Mouse (Mus musculus) embryonic facial prominence, embryonic 12.5 days (tissue): ENCODE measurements around the gene Tbl1xr1. TPM values are rescaled to one million over a fixed set of nuclear protein-coding genes. Genes with fewer than 3 reads are reported as not detected.
A peak's percentile ranks its signal among the peaks of the same experiment; 100 is the strongest.

ENCODE experiments used
- ATAC-seq: fragments of 200-750 bp; cut with Nextera tagmentation; 2 replicates; pipeline ENCODE4 v1.8.0; 2017; ENCODE audit not compliant: insufficient number of reproducible peaks, insufficient read depth, low FRiP score, low TSS enrichment
- H3K27ac ChIP-seq: fragments of 300-500 bp; sonication (generic); 2 replicates; pipeline ENCODE4 v1.5.1; 2016; ENCODE audit warnings: mild to moderate bottlenecking
- H3K27me3 ChIP-seq: fragments of 300-500 bp; sonication (generic); 2 replicates; pipeline ENCODE4 v1.6.1; 2016; ENCODE audit warnings: mild to moderate bottlenecking, moderate library complexity
- H3K36me3 ChIP-seq: fragments of 300-500 bp; sonication (generic); 2 replicates; pipeline ENCODE4 v1.6.1; 2016; ENCODE audit warnings: mild to moderate bottlenecking
- H3K4me1 ChIP-seq: fragments of 300-500 bp; sonication (generic); 2 replicates; pipeline ENCODE4 v1.6.1; 2016
- H3K4me2 ChIP-seq: fragments of 300-500 bp; sonication (generic); replicated peaks from 2 replicates; pipeline ENCODE4 v1.6.1; 2016; ENCODE audit warnings: mild to moderate bottlenecking, moderate library complexity
- H3K4me3 ChIP-seq: fragments of 300-500 bp; sonication (generic); 2 replicates; pipeline ENCODE4 v1.5.1; 2016; ENCODE audit warnings: mild to moderate bottlenecking
- H3K9ac ChIP-seq: fragments of 300-500 bp; sonication (generic); 2 replicates; pipeline ENCODE4 v1.6.1; 2016; ENCODE audit warnings: mild to moderate bottlenecking, moderate library complexity
- H3K9me3 ChIP-seq: fragments of 300-500 bp; sonication (generic); 2 replicates; pipeline ENCODE4 v1.6.1; 2016; ENCODE audit warnings: mild to moderate bottlenecking, moderate library complexity
- WGBS: fragments of 180-500 bp; shearing (Covaris S2); methylation state at CpG from one replicate; pipeline ENCODE4 v1.1.7; 2016; 5-methylcytosine and 5-hydroxymethylcytosine counted together
- polyA plus RNA-seq: library from polyadenylated mRNA; unstranded; fragments of >200 nt; fragmentation: Nextera tagmentation; extraction: Ambion mirVana; gene quantifications from 2 replicates; pipeline ENCODE4 v1.2.1, GENCODE M21; 2016

Tbl1xr1 gene
- polyA plus RNA-seq, 1 experiment from 2014 or later, result 39.8 TPM

DNA sequence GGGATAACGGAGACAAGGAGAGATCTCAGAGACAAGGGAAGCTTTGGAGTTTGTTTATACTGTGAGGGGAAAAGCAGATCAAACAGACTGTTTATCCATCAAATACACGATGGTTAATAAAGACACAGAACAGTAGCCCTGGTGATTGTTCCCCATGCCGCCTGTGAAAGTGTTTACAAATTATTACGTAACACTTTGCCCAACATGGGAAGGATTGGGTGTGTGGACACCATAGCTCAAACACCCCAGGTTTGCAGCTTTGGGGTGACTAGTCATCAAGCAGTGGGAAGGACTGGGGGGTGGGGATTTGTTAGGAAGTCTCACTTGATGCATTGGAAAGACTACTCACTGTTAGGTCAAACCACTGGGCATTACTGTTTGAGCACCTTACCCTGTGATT is 103.6 kb downstream of the Tbl1xr1 start:
- H3K27me3 ChIP-seq, result no peaks in the 10 kb centered on the region
- no peak overlapping the region for H3K4me3 ChIP-seq
- WGBS, result 86% methylated on average over 4 of the region's 4 CpGs
- no peaks in the 10 kb centered on the region for H3K36me3 ChIP-seq
- H3K27ac ChIP-seq, result no peak overlapping the region
- H3K9me3 ChIP-seq, result no peaks in the 10 kb centered on the region
- no peak overlapping the region for H3K4me2 ChIP-seq
- ATAC-seq, result no peak
- no peak overlapping the region for H3K9ac ChIP-seq
- H3K4me1 ChIP-seq, result no peaks in the 10 kb centered on the region; the same call in 1 of the 2 replicates

DNA sequence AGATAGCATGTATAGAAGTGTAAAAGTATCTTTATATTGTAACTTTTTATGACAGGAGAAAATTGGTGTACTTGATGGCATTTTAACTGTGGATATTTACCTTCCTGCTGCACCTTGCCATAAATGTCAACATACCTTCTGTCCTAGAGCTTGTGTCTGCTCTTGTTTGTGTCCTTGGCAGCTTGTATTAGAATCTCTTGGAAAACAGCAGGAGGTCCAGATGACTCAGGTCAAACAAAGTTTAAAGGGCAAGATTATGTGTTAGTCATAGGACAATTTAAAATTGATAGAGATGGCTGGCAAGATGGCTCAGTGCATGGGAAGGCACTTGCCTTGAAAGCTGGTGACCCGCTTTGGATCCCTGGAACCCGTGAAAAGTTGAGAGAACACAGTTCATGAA is 104.6 kb downstream of the Tbl1xr1 start:
- Histone ChIP-seq H3K27me3 (no peaks in the 10 kb centered on the region), H3K9ac (no peak overlapping the region), H3K27ac (no peak overlapping the region), H3K36me3 (no peaks in the 10 kb centered on the region), H3K4me1 (peaks cover 5% of the 10 kb centered on the region; the same call in 1 of the 2 replicates), H3K4me3 (no peak overlapping the region), H3K4me2 (no peak overlapping the region), H3K9me3 (no peaks in the 10 kb centered on the region)
- WGBS, result 92% methylated on average over 2 of the region's 2 CpGs
- ATAC-seq, result no peak

DNA sequence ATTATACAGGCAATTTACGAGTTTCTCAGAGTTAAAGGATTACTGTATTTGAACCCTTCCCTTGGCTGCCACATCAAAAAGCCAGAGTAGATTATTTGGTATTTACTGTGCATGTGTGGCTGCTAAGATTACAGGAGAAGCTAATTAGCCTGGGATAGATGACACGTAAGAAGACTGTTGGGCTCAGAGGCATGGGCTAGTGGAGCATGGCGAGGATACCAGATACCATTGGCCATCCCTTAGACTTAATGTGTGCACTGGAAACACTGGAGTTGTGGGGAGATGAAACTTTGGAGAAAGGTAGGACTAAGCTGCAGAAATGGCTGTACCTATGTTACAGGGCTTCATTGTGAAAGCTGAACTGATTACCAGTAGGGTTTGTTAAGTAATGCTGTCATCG is 108.8 kb downstream of the Tbl1xr1 start:
- H3K4me1 ChIP-seq, result peaks cover 5% of the 10 kb centered on the region; the same call in 1 of the 2 replicates
- no peak for ATAC-seq
- H3K27me3 ChIP-seq, result no peaks in the 10 kb centered on the region
- peaks cover 7% of the 10 kb centered on the region for H3K36me3 ChIP-seq
- H3K9me3 ChIP-seq, result no peaks in the 10 kb centered on the region
- H3K4me2 ChIP-seq, result no peak overlapping the region
- 82% methylated on average over 4 of the region's 4 CpGs for WGBS
- no peak overlapping the region for H3K9ac ChIP-seq
- H3K27ac ChIP-seq, result no peak overlapping the region
- no peak overlapping the region for H3K4me3 ChIP-seq

- Histone ChIP-seq H3K9me3 (no peaks in the 10 kb centered on the region), H3K27me3 (no peaks in the 10 kb centered on the region), H3K4me3 (no peak overlapping the region), H3K36me3 (peaks cover 45% of the 10 kb centered on the region), H3K4me1 (peaks cover 2% of the 10 kb centered on the region; the same call in 1 of the 2 replicates), H3K27ac (no peak overlapping the region), H3K9ac (no peak overlapping the region), H3K4me2 (no peak overlapping the region)
- ATAC-seq, result no peak
These were observed 114.0 kb downstream of the Tbl1xr1 start for GRCm38 (mm10) chr3:22190498-22190897.

- no peak overlapping the region for H3K4me2 ChIP-seq
- no peak overlapping the region for H3K9ac ChIP-seq
- H3K4me3 ChIP-seq, result no peak overlapping the region
- no peaks in the 10 kb centered on the region for H3K9me3 ChIP-seq
- no peak overlapping the region for H3K27ac ChIP-seq
- no peaks in the 10 kb centered on the region for H3K4me1 ChIP-seq
- H3K36me3 ChIP-seq, result peaks cover 58% of the 10 kb centered on the region
- 94% methylated on average over 5 of the region's 5 CpGs for WGBS
- ATAC-seq, result no peak
- no peaks in the 10 kb centered on the region for H3K27me3 ChIP-seq
These were observed 116.5 kb downstream of the Tbl1xr1 start for GRCm38 (mm10) chr3:22192931-22193330.

GRCm38 (mm10) chr3:22194185-22194856 is 117.9 kb downstream of the Tbl1xr1 start:
- no peaks in the 10 kb centered on the region for H3K9me3 ChIP-seq
- 86% methylated on average over 7 of the region's 7 CpGs for WGBS
- no peak overlapping the region for H3K9ac ChIP-seq
- no peak for ATAC-seq
- H3K4me3 ChIP-seq, result no peak overlapping the region
- peaks cover 64% of the 10 kb centered on the region for H3K36me3 ChIP-seq
- H3K4me1 ChIP-seq, result no peaks in the 10 kb centered on the region
- no peaks in the 10 kb centered on the region for H3K27me3 ChIP-seq
- H3K27ac ChIP-seq, result no peak overlapping the region
- H3K4me2 ChIP-seq, result no peak overlapping the region

- H3K9ac ChIP-seq, result no peak overlapping the region
- H3K27me3 ChIP-seq, result no peaks in the 10 kb centered on the region
- H3K4me3 ChIP-seq, result no peak overlapping the region
- no peaks in the 10 kb centered on the region for H3K4me1 ChIP-seq
- peaks cover 58% of the 10 kb centered on the region for H3K36me3 ChIP-seq
- no peak for ATAC-seq
- no peaks in the 10 kb centered on the region for H3K9me3 ChIP-seq
- no peak overlapping the region for H3K4me2 ChIP-seq
- WGBS, result 78% methylated on average over 1 of the region's 1 CpGs
- H3K27ac ChIP-seq, result no peak overlapping the region
These were observed 122.3 kb downstream of the Tbl1xr1 start for GRCm38 (mm10) chr3:22198802-22199201.

GRCm38 (mm10) chr3:22204186-22204585 is 127.7 kb downstream of the Tbl1xr1 start:
- Histone ChIP-seq H3K4me1 (no peaks in the 10 kb centered on the region), H3K27me3 (no peaks in the 10 kb centered on the region), H3K9me3 (no peaks in the 10 kb centered on the region), H3K4me2 (no peak overlapping the region), H3K36me3 (peaks cover 37% of the 10 kb centered on the region), H3K4me3 (no peak overlapping the region), H3K9ac (no peak overlapping the region), H3K27ac (no peak overlapping the region)
- ATAC-seq, result no peak
- 93% methylated on average over 3 of the region's 3 CpGs for WGBS

DNA sequence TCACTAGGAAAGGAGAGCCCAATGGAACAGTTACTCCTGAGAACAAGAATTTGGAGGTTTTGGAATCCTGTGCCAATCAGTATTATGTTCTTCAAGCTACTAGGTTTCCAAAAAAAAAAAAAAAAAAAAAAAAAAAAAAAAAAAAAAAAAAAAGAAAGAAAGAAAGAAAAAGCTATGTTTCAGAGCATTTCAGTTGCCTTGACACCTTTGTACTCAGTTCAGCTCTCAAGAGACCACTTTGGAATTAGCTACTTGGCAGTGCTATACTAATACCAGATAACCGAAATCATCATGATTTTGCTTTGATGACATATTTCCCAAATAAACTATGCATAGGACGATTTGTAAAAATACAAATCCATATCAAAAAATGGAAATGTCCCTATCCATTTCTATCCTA is 145.1 kb downstream of the Tbl1xr1 start:
- no peaks in the 10 kb centered on the region for H3K36me3 ChIP-seq

DNA sequence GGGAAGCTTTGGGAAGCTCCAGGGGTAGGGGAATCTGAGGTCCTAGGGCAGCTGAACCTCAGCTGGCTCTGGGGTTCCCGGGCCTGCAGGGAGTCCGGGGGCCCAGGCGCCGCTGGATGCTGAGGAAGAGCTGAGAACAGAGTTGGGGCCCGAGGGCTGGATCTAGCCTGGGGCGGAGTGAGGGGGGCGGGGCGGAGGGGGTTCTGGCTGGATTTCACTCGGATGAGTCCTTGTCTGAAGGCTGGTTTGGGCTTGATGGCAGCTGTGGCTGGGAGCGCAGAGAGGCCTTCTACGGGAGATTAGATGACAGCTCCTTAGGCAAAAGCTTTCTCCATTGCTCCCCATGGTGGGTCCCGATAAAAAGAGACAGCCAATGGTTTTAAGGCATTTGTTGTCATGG is 145.9 kb downstream of the Tbl1xr1 start:
- H3K36me3 ChIP-seq, result no peaks in the 10 kb centered on the region
- no peak overlapping the region for H3K9ac ChIP-seq
- no peaks in the 10 kb centered on the region for H3K27me3 ChIP-seq
- WGBS, result 35% methylated on average over 12 of the region's 12 CpGs
- no peaks in the 10 kb centered on the region for H3K9me3 ChIP-seq
- no peak overlapping the region for H3K27ac ChIP-seq
- ATAC-seq, result 0 out of 2 replicates have a peak, but pooled peaks have one; percentile 35
- no peaks in the 10 kb centered on the region for H3K4me1 ChIP-seq
- H3K4me3 ChIP-seq, result no peak overlapping the region
- H3K4me2 ChIP-seq, result no peak overlapping the region

More for the DNA sequence above, 145.1 kb downstream of the Tbl1xr1 start:
- no peak overlapping the region for H3K4me2 ChIP-seq
- H3K9me3 ChIP-seq, result no peaks in the 10 kb centered on the region
- no peak overlapping the region for H3K9ac ChIP-seq
- no peak overlapping the region for H3K27ac ChIP-seq
- H3K27me3 ChIP-seq, result no peaks in the 10 kb centered on the region
- no peaks in the 10 kb centered on the region for H3K4me1 ChIP-seq
- no peak for ATAC-seq
- 84% methylated on average over 2 of the region's 2 CpGs for WGBS
- H3K4me3 ChIP-seq, result no peak overlapping the region

GRCm38 (mm10) chr3:22223023-22223422 is 146.6 kb downstream of the Tbl1xr1 start:
- H3K9ac ChIP-seq, result no peak overlapping the region
- no peaks in the 10 kb centered on the region for H3K4me1 ChIP-seq
- no peaks in the 10 kb centered on the region for H3K9me3 ChIP-seq
- no peaks in the 10 kb centered on the region for H3K27me3 ChIP-seq
- H3K4me2 ChIP-seq, result no peak overlapping the region
- no peak overlapping the region for H3K27ac ChIP-seq
- H3K36me3 ChIP-seq, result no peaks in the 10 kb centered on the region
- 86% methylated on average over 5 of the region's 5 CpGs for WGBS
- H3K4me3 ChIP-seq, result no peak overlapping the region
- no peak for ATAC-seq

GRCm38 (mm10) chr3:22228052-22228451 is 151.6 kb downstream of the Tbl1xr1 start:
- no peaks in the 10 kb centered on the region for H3K4me1 ChIP-seq
- no peaks in the 10 kb centered on the region for H3K27me3 ChIP-seq
- WGBS, result 85% methylated on average over 3 of the region's 3 CpGs
- no peak for ATAC-seq
- H3K36me3 ChIP-seq, result no peaks in the 10 kb centered on the region
- no peaks in the 10 kb centered on the region for H3K9me3 ChIP-seq
- no peak overlapping the region for H3K27ac ChIP-seq
- H3K4me2 ChIP-seq, result no peak overlapping the region
- no peak overlapping the region for H3K4me3 ChIP-seq
- no peak overlapping the region for H3K9ac ChIP-seq
